Mouse (Mus musculus): ENCODE measurements around the gene Sgcd. TPM values are rescaled to one million over a fixed set of nuclear protein-coding genes. Genes with fewer than 3 reads are reported as not detected.

The Sgcd gene
- polyA plus RNA-seq, 1 experiment from 2014 or later: 5.3 TPM

- 70% methylated on average over 4 of the region's 4 CpGs for WGBS
- H3K9ac ChIP-seq (ENCODE audit: low read length): no peak overlapping the region
- H3K27ac ChIP-seq (replicated peaks; ENCODE audit: low read depth, low read length): no peak overlapping the region
- no peak for ATAC-seq (ENCODE audit: insufficient number of reproducible peaks, low FRiP score, low TSS enrichment, low read depth)
- no peak overlapping the region for H3K4me3 ChIP-seq (ENCODE audit: low read depth, low read length)
- no peaks in the 10 kb centered on the region for H3K36me3 ChIP-seq (ENCODE audit: control insufficient read depth, insufficient read depth, low read length)
- H3K4me2 ChIP-seq (ENCODE audit: low read depth, severe bottlenecking): no peak overlapping the region
- no peaks in the 10 kb centered on the region for H3K4me1 ChIP-seq (ENCODE audit: control insufficient read depth, insufficient read depth, low read length)
- DNase-seq (ENCODE audit: low spot score): no peak
- no peaks in the 10 kb centered on the region for H3K27me3 ChIP-seq (ENCODE audit: control insufficient read depth, insufficient read depth, low read length)
- H3K9me3 ChIP-seq (ENCODE audit: control insufficient read depth, low read length): no peaks in the 10 kb centered on the region
These were observed 712.2 kb downstream of the Sgcd start for GRCm38 (mm10) chr11:47276586-47276985.

- Histone ChIP-seq H3K27me3 (ENCODE audit: control insufficient read depth, insufficient read depth, low read length) (no peaks in the 10 kb centered on the region), H3K4me3 (ENCODE audit: low read depth, low read length) (no peak overlapping the region), H3K9me3 (ENCODE audit: control insufficient read depth, low read length) (no peaks in the 10 kb centered on the region), H3K27ac (replicated peaks; ENCODE audit: low read depth, low read length) (no peak overlapping the region), H3K4me2 (ENCODE audit: low read depth, severe bottlenecking) (no peak overlapping the region), H3K36me3 (ENCODE audit: control insufficient read depth, insufficient read depth, low read length) (no peaks in the 10 kb centered on the region), H3K4me1 (ENCODE audit: control insufficient read depth, insufficient read depth, low read length) (no peaks in the 10 kb centered on the region), H3K9ac (ENCODE audit: low read length) (no peak overlapping the region)
- no peak for DNase-seq (ENCODE audit: low spot score)
- ATAC-seq (ENCODE audit: insufficient number of reproducible peaks, low FRiP score, low TSS enrichment, low read depth): no peak
- WGBS: 81% methylated on average over 4 of the region's 4 CpGs
These were observed 720.2 kb downstream of the Sgcd start for GRCm38 (mm10) chr11:47268556-47268955.

- 77% methylated on average over 9 of the region's 9 CpGs for WGBS
- H3K27ac ChIP-seq (replicated peaks; ENCODE audit: low read depth, low read length): no peak overlapping the region
- H3K4me1 ChIP-seq (ENCODE audit: control insufficient read depth, insufficient read depth, low read length): no peaks in the 10 kb centered on the region
- H3K9ac ChIP-seq (ENCODE audit: low read length): no peak overlapping the region
- H3K9me3 ChIP-seq (ENCODE audit: control insufficient read depth, low read length): no peaks in the 10 kb centered on the region
- no peak for ATAC-seq (ENCODE audit: insufficient number of reproducible peaks, low FRiP score, low TSS enrichment, low read depth)
- no peak overlapping the region for H3K4me3 ChIP-seq (ENCODE audit: low read depth, low read length)
- no peak overlapping the region for H3K4me2 ChIP-seq (ENCODE audit: low read depth, severe bottlenecking)
- H3K27me3 ChIP-seq (ENCODE audit: control insufficient read depth, insufficient read depth, low read length): no peaks in the 10 kb centered on the region
- H3K36me3 ChIP-seq (ENCODE audit: control insufficient read depth, insufficient read depth, low read length): no peaks in the 10 kb centered on the region
- DNase-seq (ENCODE audit: low spot score): no peak
These were observed 724.3 kb downstream of the Sgcd start for GRCm38 (mm10) chr11:47264267-47264984.

- Histone ChIP-seq H3K27ac (replicated peaks; ENCODE audit: low read depth, low read length) (no peak overlapping the region), H3K27me3 (ENCODE audit: control insufficient read depth, insufficient read depth, low read length) (no peaks in the 10 kb centered on the region), H3K4me1 (ENCODE audit: control insufficient read depth, insufficient read depth, low read length) (no peaks in the 10 kb centered on the region), H3K9ac (ENCODE audit: low read length) (no peak overlapping the region), H3K36me3 (ENCODE audit: control insufficient read depth, insufficient read depth, low read length) (no peaks in the 10 kb centered on the region), H3K9me3 (ENCODE audit: control insufficient read depth, low read length) (no peaks in the 10 kb centered on the region), H3K4me2 (ENCODE audit: low read depth, severe bottlenecking) (no peak overlapping the region), H3K4me3 (ENCODE audit: low read depth, low read length) (no peak overlapping the region)
- no peak for ATAC-seq (ENCODE audit: insufficient number of reproducible peaks, low FRiP score, low TSS enrichment, low read depth)
- WGBS: 88% methylated on average over 7 of the region's 7 CpGs
- no peak for DNase-seq (ENCODE audit: low spot score)
These were observed 738.5 kb downstream of the Sgcd start for GRCm38 (mm10) chr11:47250301-47250700.

- ATAC-seq (ENCODE audit: insufficient number of reproducible peaks, low FRiP score, low TSS enrichment, low read depth): no peak
- Histone ChIP-seq H3K36me3 (ENCODE audit: control insufficient read depth, insufficient read depth, low read length) (no peaks in the 10 kb centered on the region), H3K4me2 (ENCODE audit: low read depth, severe bottlenecking) (no peak overlapping the region), H3K4me3 (ENCODE audit: low read depth, low read length) (no peak overlapping the region), H3K27me3 (ENCODE audit: control insufficient read depth, insufficient read depth, low read length) (no peaks in the 10 kb centered on the region), H3K9me3 (ENCODE audit: control insufficient read depth, low read length) (no peaks in the 10 kb centered on the region), H3K9ac (ENCODE audit: low read length) (no peak overlapping the region), H3K4me1 (ENCODE audit: control insufficient read depth, insufficient read depth, low read length) (no peaks in the 10 kb centered on the region), H3K27ac (replicated peaks; ENCODE audit: low read depth, low read length) (no peak overlapping the region)
- DNase-seq (ENCODE audit: low spot score): no peak
- WGBS: 85% methylated on average over 4 of the region's 4 CpGs
These were observed 740.4 kb downstream of the Sgcd start for GRCm38 (mm10) chr11:47248345-47248893.

GRCm38 (mm10) chr11:47247703-47248344, 740.9 kb downstream of the Sgcd start:
- Histone ChIP-seq H3K4me2 (ENCODE audit: low read depth, severe bottlenecking) (no peak overlapping the region), H3K9ac (ENCODE audit: low read length) (no peak overlapping the region), H3K4me1 (ENCODE audit: control insufficient read depth, insufficient read depth, low read length) (no peaks in the 10 kb centered on the region), H3K9me3 (ENCODE audit: control insufficient read depth, low read length) (no peaks in the 10 kb centered on the region), H3K4me3 (ENCODE audit: low read depth, low read length) (no peak overlapping the region), H3K27me3 (ENCODE audit: control insufficient read depth, insufficient read depth, low read length) (no peaks in the 10 kb centered on the region), H3K36me3 (ENCODE audit: control insufficient read depth, insufficient read depth, low read length) (no peaks in the 10 kb centered on the region), H3K27ac (replicated peaks; ENCODE audit: low read depth, low read length) (no peak overlapping the region)
- DNase-seq (ENCODE audit: low spot score) (no peak), ATAC-seq (ENCODE audit: insufficient number of reproducible peaks, low FRiP score, low TSS enrichment, low read depth) (no peak)
- WGBS: 85% methylated on average over 8 of the region's 8 CpGs

GRCm38 (mm10) chr11:47242401-47242800, 746.4 kb downstream of the Sgcd start:
- ATAC-seq (ENCODE audit: insufficient number of reproducible peaks, low FRiP score, low TSS enrichment, low read depth): no peak
- no peaks in the 10 kb centered on the region for H3K27me3 ChIP-seq (ENCODE audit: control insufficient read depth, insufficient read depth, low read length)
- H3K4me1 ChIP-seq (ENCODE audit: control insufficient read depth, insufficient read depth, low read length): no peaks in the 10 kb centered on the region
- no peak for DNase-seq (ENCODE audit: low spot score)
- H3K9me3 ChIP-seq (ENCODE audit: control insufficient read depth, low read length): no peaks in the 10 kb centered on the region
- H3K27ac ChIP-seq (replicated peaks; ENCODE audit: low read depth, low read length): no peak overlapping the region
- no peak overlapping the region for H3K4me3 ChIP-seq (ENCODE audit: low read depth, low read length)
- H3K4me2 ChIP-seq (ENCODE audit: low read depth, severe bottlenecking): no peak overlapping the region
- H3K36me3 ChIP-seq (ENCODE audit: control insufficient read depth, insufficient read depth, low read length): no peaks in the 10 kb centered on the region
- WGBS: 88% methylated on average over 1 of the region's 1 CpGs
- no peak overlapping the region for H3K9ac ChIP-seq (ENCODE audit: low read length)

GRCm38 (mm10) chr11:47228222-47228621, 760.5 kb downstream of the Sgcd start:
- H3K4me1 ChIP-seq (ENCODE audit: control insufficient read depth, insufficient read depth, low read length): no peaks in the 10 kb centered on the region
- no peak overlapping the region for H3K4me3 ChIP-seq (ENCODE audit: low read depth, low read length)
- no peaks in the 10 kb centered on the region for H3K9me3 ChIP-seq (ENCODE audit: control insufficient read depth, low read length)
- H3K27me3 ChIP-seq (ENCODE audit: control insufficient read depth, insufficient read depth, low read length): no peaks in the 10 kb centered on the region
- no peak overlapping the region for H3K4me2 ChIP-seq (ENCODE audit: low read depth, severe bottlenecking)
- no peaks in the 10 kb centered on the region for H3K36me3 ChIP-seq (ENCODE audit: control insufficient read depth, insufficient read depth, low read length)
- 74% methylated on average over 1 of the region's 1 CpGs for WGBS
- no peak overlapping the region for H3K27ac ChIP-seq (replicated peaks; ENCODE audit: low read depth, low read length)
- no peak for ATAC-seq (ENCODE audit: insufficient number of reproducible peaks, low FRiP score, low TSS enrichment, low read depth)
- H3K9ac ChIP-seq (ENCODE audit: low read length): no peak overlapping the region
- no peak for DNase-seq (ENCODE audit: low spot score)
